Mouse (Mus musculus): ENCODE measurements around the gene Tent4b. TPM values are rescaled to one million over a fixed set of nuclear protein-coding genes. Genes with fewer than 3 reads are reported as not detected.

Tent4b gene
- polyA plus RNA-seq, 1 experiment from 2014 or later = 6.4 TPM

DNA sequence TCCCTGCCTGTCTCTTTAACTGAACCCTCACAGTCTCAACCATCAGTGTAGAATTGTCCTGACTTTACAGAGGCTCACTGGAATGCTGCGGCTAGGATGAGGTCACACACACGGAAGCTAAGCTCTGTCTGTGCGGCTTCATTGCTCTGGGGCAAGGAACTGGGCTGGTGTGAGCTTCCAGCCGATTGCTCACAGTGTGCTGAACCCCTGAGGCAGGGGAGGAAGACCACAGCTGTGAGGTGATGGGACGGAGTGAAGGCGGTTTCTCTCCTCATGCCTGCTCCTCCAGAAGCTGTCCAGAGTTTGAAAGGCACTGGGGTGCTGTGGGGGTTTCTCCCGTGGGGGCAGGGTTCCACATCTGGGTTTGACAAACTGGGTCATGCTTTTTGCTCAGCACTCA, 85.7 kb downstream of the Tent4b start:
- H3K36me3 ChIP-seq (ENCODE audit: insufficient read depth, low read length) = no peaks in the 10 kb centered on the region
- H3K27me3 ChIP-seq (ENCODE audit: insufficient read depth, low read length) = no peaks in the 10 kb centered on the region
- H3K27ac ChIP-seq (ENCODE audit: low read length) = no peak overlapping the region
- H3K4me3 ChIP-seq (ENCODE audit: low read length) = no peak overlapping the region
- H3K4me2 ChIP-seq (replicated peaks; ENCODE audit: low read depth, low read length) = no peak overlapping the region
- H3K4me1 ChIP-seq (ENCODE audit: insufficient read depth, low read length) = peaks cover 10% of the 10 kb centered on the region; the same call in 1 of the 2 replicates
- no peak for ATAC-seq (ENCODE audit: low FRiP score, low TSS enrichment)
- H3K9me3 ChIP-seq (ENCODE audit: low read length) = no peaks in the 10 kb centered on the region
- H3K9ac ChIP-seq (replicated peaks; ENCODE audit: low read length) = no peak overlapping the region
- WGBS = 45% methylated on average over 7 of the region's 7 CpGs

DNA sequence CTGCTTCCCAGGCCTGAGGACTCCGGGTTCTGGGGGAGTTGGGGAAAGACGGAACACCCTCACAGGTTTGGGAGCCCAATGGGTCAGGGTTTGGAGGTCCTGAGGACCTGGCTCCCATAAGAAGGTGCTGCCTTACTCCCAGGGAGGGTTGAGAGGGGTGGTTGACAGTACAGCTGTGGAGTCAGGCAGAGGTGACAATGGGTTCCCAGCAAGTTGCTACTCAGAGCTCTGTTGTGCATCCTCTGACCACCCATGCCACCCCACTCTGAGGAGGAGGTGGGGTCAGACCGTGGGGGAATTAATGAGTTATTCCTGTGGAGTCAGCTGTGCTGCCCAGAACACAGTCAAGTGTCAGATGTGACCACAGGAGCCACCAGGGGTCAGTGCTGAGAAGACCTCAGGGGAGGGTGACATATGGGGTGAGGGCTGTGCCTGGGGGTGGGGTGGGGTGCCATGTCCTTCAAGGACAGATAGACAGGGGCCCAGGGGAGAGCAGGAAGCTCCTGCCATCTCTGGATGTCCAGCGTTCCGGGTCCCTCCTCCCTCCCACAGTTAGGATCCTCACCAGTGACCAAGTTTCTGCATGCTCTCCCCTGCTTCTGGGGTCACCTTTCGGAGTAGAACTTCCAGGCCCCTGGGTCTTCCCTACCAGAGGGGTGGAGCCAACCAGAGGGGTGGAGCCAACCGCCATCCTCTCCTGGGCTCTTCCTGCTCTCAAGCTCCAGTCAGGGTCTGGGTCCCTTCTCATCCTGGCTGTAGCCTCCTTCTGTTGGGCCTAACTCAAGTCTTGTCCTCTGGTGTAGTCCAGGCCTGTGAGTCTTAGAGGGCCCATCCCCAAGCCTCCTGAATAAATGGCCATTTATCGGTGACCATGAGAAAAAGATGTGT, 86.7 kb downstream of the Tent4b start:
- no peak for ATAC-seq (ENCODE audit: low FRiP score, low TSS enrichment)
- H3K4me3 ChIP-seq (ENCODE audit: low read length) = no peak overlapping the region
- peaks cover 10% of the 10 kb centered on the region; the same call in 1 of the 2 replicates for H3K4me1 ChIP-seq (ENCODE audit: insufficient read depth, low read length)
- H3K4me2 ChIP-seq (replicated peaks; ENCODE audit: low read depth, low read length) = no peak overlapping the region
- no peak overlapping the region for H3K27ac ChIP-seq (ENCODE audit: low read length)
- no peaks in the 10 kb centered on the region for H3K9me3 ChIP-seq (ENCODE audit: low read length)
- WGBS = 87% methylated on average over 8 of the region's 8 CpGs
- no peak overlapping the region for H3K9ac ChIP-seq (replicated peaks; ENCODE audit: low read length)
- H3K36me3 ChIP-seq (ENCODE audit: insufficient read depth, low read length) = no peaks in the 10 kb centered on the region
- H3K27me3 ChIP-seq (ENCODE audit: insufficient read depth, low read length) = no peaks in the 10 kb centered on the region

- peaks cover 10% of the 10 kb centered on the region; the same call in 1 of the 2 replicates for H3K4me1 ChIP-seq (ENCODE audit: insufficient read depth, low read length)
- no peaks in the 10 kb centered on the region for H3K27me3 ChIP-seq (ENCODE audit: insufficient read depth, low read length)
- 80% methylated on average over 14 of the region's 14 CpGs for WGBS
- H3K4me3 ChIP-seq (ENCODE audit: low read length) = no peak overlapping the region
- ATAC-seq (ENCODE audit: low FRiP score, low TSS enrichment) = no peak
- H3K9me3 ChIP-seq (ENCODE audit: low read length) = no peaks in the 10 kb centered on the region
- H3K36me3 ChIP-seq (ENCODE audit: insufficient read depth, low read length) = no peaks in the 10 kb centered on the region
- H3K9ac ChIP-seq (replicated peaks; ENCODE audit: low read length) = no peak overlapping the region
- no peak overlapping the region for H3K27ac ChIP-seq (ENCODE audit: low read length)
- no peak overlapping the region for H3K4me2 ChIP-seq (replicated peaks; ENCODE audit: low read depth, low read length)
Measured at GRCm38 (mm10) chr8:88286421-88286960, 87.5 kb downstream of the Tent4b start.

GRCm38 (mm10) chr8:88288622-88289242, 89.7 kb downstream of the Tent4b start:
- Histone ChIP-seq H3K4me2 (replicated peaks; ENCODE audit: low read depth, low read length) (no peak overlapping the region), H3K9ac (replicated peaks; ENCODE audit: low read length) (no peak overlapping the region), H3K4me3 (ENCODE audit: low read length) (no peak overlapping the region), H3K4me1 (ENCODE audit: insufficient read depth, low read length) (peaks cover 10% of the 10 kb centered on the region; the same call in 1 of the 2 replicates), H3K9me3 (ENCODE audit: low read length) (no peaks in the 10 kb centered on the region), H3K27ac (ENCODE audit: low read length) (no peak overlapping the region), H3K36me3 (ENCODE audit: insufficient read depth, low read length) (no peaks in the 10 kb centered on the region), H3K27me3 (ENCODE audit: insufficient read depth, low read length) (no peaks in the 10 kb centered on the region)
- ATAC-seq (ENCODE audit: low FRiP score, low TSS enrichment) = no peak
- WGBS = 60% methylated on average over 12 of the region's 12 CpGs

DNA sequence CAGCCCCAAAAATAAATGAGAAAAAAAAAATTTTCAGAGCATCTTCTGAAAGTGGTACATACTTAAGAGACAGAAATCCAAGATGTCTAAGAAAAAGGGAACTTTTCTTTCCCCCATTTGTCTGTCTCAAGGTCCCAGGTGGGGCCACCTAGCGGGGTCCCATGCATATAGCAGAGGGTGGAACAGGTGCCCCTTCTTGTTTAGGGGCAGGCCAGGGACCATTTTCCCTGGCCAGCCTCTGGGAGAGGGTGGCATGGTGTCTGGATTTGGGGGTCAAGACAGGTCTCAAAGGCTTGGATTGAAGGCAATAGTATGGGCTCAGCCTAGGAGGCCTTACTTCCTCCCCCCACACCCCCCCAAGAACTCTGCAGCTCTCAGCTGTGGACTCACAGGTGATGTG, 90.9 kb downstream of the Tent4b start:
- peaks cover 9% of the 10 kb centered on the region; the same call in 1 of the 2 replicates for H3K4me1 ChIP-seq (ENCODE audit: insufficient read depth, low read length)
- no peak overlapping the region for H3K9ac ChIP-seq (replicated peaks; ENCODE audit: low read length)
- H3K9me3 ChIP-seq (ENCODE audit: low read length) = no peaks in the 10 kb centered on the region
- H3K27me3 ChIP-seq (ENCODE audit: insufficient read depth, low read length) = no peaks in the 10 kb centered on the region
- no peak overlapping the region for H3K4me3 ChIP-seq (ENCODE audit: low read length)
- no peak for ATAC-seq (ENCODE audit: low FRiP score, low TSS enrichment)
- H3K4me2 ChIP-seq (replicated peaks; ENCODE audit: low read depth, low read length) = no peak overlapping the region
- 77% methylated on average over 1 of the region's 1 CpGs for WGBS
- H3K27ac ChIP-seq (ENCODE audit: low read length) = no peak overlapping the region
- no peaks in the 10 kb centered on the region for H3K36me3 ChIP-seq (ENCODE audit: insufficient read depth, low read length)

- Histone ChIP-seq H3K27me3 (ENCODE audit: insufficient read depth, low read length) (no peaks in the 10 kb centered on the region), H3K4me1 (ENCODE audit: insufficient read depth, low read length) (0 out of 2 replicates have a peak, but pooled peaks cover 6% of the 10 kb centered on the region), H3K9ac (replicated peaks; ENCODE audit: low read length) (no peak overlapping the region), H3K4me2 (replicated peaks; ENCODE audit: low read depth, low read length) (no peak overlapping the region), H3K4me3 (ENCODE audit: low read length) (no peak overlapping the region), H3K27ac (ENCODE audit: low read length) (no peak overlapping the region), H3K36me3 (ENCODE audit: insufficient read depth, low read length) (no peaks in the 10 kb centered on the region), H3K9me3 (ENCODE audit: low read length) (no peaks in the 10 kb centered on the region)
- 81% methylated on average over 13 of the region's 13 CpGs for WGBS
- no peak for ATAC-seq (ENCODE audit: low FRiP score, low TSS enrichment)
Measured at GRCm38 (mm10) chr8:88290326-88291304, 91.6 kb downstream of the Tent4b start.

- no peak overlapping the region for H3K4me3 ChIP-seq (ENCODE audit: low read length)
- no peak overlapping the region for H3K27ac ChIP-seq (ENCODE audit: low read length)
- no peaks in the 10 kb centered on the region for H3K9me3 ChIP-seq (ENCODE audit: low read length)
- H3K36me3 ChIP-seq (ENCODE audit: insufficient read depth, low read length) = no peaks in the 10 kb centered on the region
- H3K27me3 ChIP-seq (ENCODE audit: insufficient read depth, low read length) = no peaks in the 10 kb centered on the region
- 90% methylated on average over 11 of the region's 11 CpGs for WGBS
- no peak overlapping the region for H3K9ac ChIP-seq (replicated peaks; ENCODE audit: low read length)
- no peak for ATAC-seq (ENCODE audit: low FRiP score, low TSS enrichment)
- no peak overlapping the region for H3K4me2 ChIP-seq (replicated peaks; ENCODE audit: low read depth, low read length)
- H3K4me1 ChIP-seq (ENCODE audit: insufficient read depth, low read length) = 0 out of 2 replicates have a peak, but pooled peaks cover 6% of the 10 kb centered on the region
Measured at GRCm38 (mm10) chr8:88291305-88291690, 92.3 kb downstream of the Tent4b start.

- Histone ChIP-seq H3K27me3 (ENCODE audit: insufficient read depth, low read length) (no peaks in the 10 kb centered on the region), H3K4me1 (ENCODE audit: insufficient read depth, low read length) (0 out of 2 replicates have a peak, but pooled peaks cover 6% of the 10 kb centered on the region), H3K9ac (replicated peaks; ENCODE audit: low read length) (no peak overlapping the region), H3K27ac (ENCODE audit: low read length) (no peak overlapping the region), H3K4me3 (ENCODE audit: low read length) (no peak overlapping the region), H3K9me3 (ENCODE audit: low read length) (no peaks in the 10 kb centered on the region), H3K36me3 (ENCODE audit: insufficient read depth, low read length) (no peaks in the 10 kb centered on the region), H3K4me2 (replicated peaks; ENCODE audit: low read depth, low read length) (no peak overlapping the region)
- ATAC-seq (ENCODE audit: low FRiP score, low TSS enrichment) = no peak
- 86% methylated on average over 3 of the region's 3 CpGs for WGBS
Measured at GRCm38 (mm10) chr8:88292926-88293325, 93.9 kb downstream of the Tent4b start.

All from kidney, embryonic 16.5 days (tissue).